Mouse (Mus musculus) hindbrain, embryonic 15.5 days (tissue): ENCODE measurements at regions not wholly inside any gene's neighbourhood (a gene's known extent, or its start where the extent isn't known, plus 50 kb on each side); places are given as distances from the start of the nearest gene placed in this dataset.
A peak's percentile ranks its signal among the peaks of the same experiment; 100 is the strongest.
"Not testable (repeated sequence)": the region's sequence is repeated elsewhere in the genome, so short reads cannot be mapped to it uniquely, and the experiment has no call there.

Experiments used
- ATAC-seq: fragments of 200-750 bp; cut with Nextera tagmentation; 2 replicates; pipeline ENCODE4 v1.8.0; 2017; ENCODE audit warnings: low read depth, moderate number of reproducible peaks, moderate TSS enrichment; ENCODE audit not compliant: low FRiP score
- H3K27ac ChIP-seq: fragments of 300-500 bp; sonication (generic); replicated peaks from 2 replicates; pipeline ENCODE4 v1.5.1; 2015; ENCODE audit warnings: mild to moderate bottlenecking, inconsistent platforms
- H3K27me3 ChIP-seq: fragments of 300-500 bp; sonication (generic); 2 replicates; pipeline ENCODE4 v1.6.1; 2015; ENCODE audit warnings: control low read depth, inconsistent platforms
- H3K36me3 ChIP-seq: fragments of 300-500 bp; sonication (generic); 2 replicates; pipeline ENCODE4 v1.6.1; 2015; ENCODE audit warnings: control low read depth, inconsistent platforms
- H3K4me1 ChIP-seq: fragments of 300-500 bp; sonication (generic); replicated peaks from 2 replicates; pipeline ENCODE4 v1.6.1; 2015; ENCODE audit warnings: control low read depth, inconsistent platforms
- H3K4me2 ChIP-seq: fragments of 300-500 bp; sonication (generic); 2 replicates; pipeline ENCODE4 v1.6.1; 2015; ENCODE audit warnings: moderate library complexity, mild to moderate bottlenecking, inconsistent platforms
- H3K4me3 ChIP-seq: fragments of 300-500 bp; sonication (generic); 2 replicates; pipeline ENCODE4 v1.5.1; 2015; ENCODE audit warnings: mild to moderate bottlenecking, inconsistent platforms
- H3K9ac ChIP-seq: fragments of 300-500 bp; sonication (generic); 2 replicates; pipeline ENCODE4 v1.6.1; 2015; ENCODE audit warnings: inconsistent platforms
- H3K9me3 ChIP-seq: fragments of 300-500 bp; sonication (generic); 2 replicates; pipeline ENCODE4 v1.6.1; 2016; ENCODE audit warnings: control low read depth, inconsistent platforms
- WGBS: fragments of 180-500 bp; shearing (Covaris S2); methylation state at CpG from one replicate; pipeline ENCODE4 v1.1.7; 2015; 5-methylcytosine and 5-hydroxymethylcytosine counted together

- WGBS, result 59% methylated on average over 5 of the region's 5 CpGs
- no peak overlapping the region for H3K4me2 ChIP-seq
- no peaks in the 10 kb centered on the region for H3K27me3 ChIP-seq
- H3K36me3 ChIP-seq, result no peaks in the 10 kb centered on the region
- ATAC-seq, result no peak
- no peak overlapping the region for H3K4me3 ChIP-seq
- no peaks in the 10 kb centered on the region for H3K4me1 ChIP-seq
- no peak overlapping the region for H3K9ac ChIP-seq
- no peaks in the 10 kb centered on the region for H3K9me3 ChIP-seq
- H3K27ac ChIP-seq, result no peak overlapping the region
Measured at GRCm38 (mm10) chr3:44122311-44122710, 1255.9 kb upstream of the Pcdh10 start.

GRCm38 (mm10) chr3:44130657-44131056, 1247.5 kb upstream of the Pcdh10 start:
- WGBS, result 76% methylated on average over 1 of the region's 1 CpGs
- Histone ChIP-seq H3K9ac (no peak overlapping the region), H3K27me3 (no peaks in the 10 kb centered on the region), H3K4me2 (no peak overlapping the region), H3K27ac (no peak overlapping the region), H3K4me3 (no peak overlapping the region), H3K9me3 (no peaks in the 10 kb centered on the region), H3K36me3 (no peaks in the 10 kb centered on the region), H3K4me1 (no peaks in the 10 kb centered on the region)
- ATAC-seq, result peak; percentile 48; the same call in 1 of the 2 replicates

GRCm38 (mm10) chr3:44154526-44154925, 1223.7 kb upstream of the Pcdh10 start:
- Histone ChIP-seq H3K4me3 (no peak overlapping the region), H3K36me3 (no peaks in the 10 kb centered on the region), H3K9me3 (no peaks in the 10 kb centered on the region), H3K4me1 (no peaks in the 10 kb centered on the region), H3K9ac (no peak overlapping the region), H3K27me3 (no peaks in the 10 kb centered on the region), H3K27ac (no peak overlapping the region), H3K4me2 (no peak overlapping the region)
- WGBS, result 49% methylated on average over 1 of the region's 1 CpGs
- ATAC-seq, result no peak

GRCm38 (mm10) chr3:44199876-44200275, 1178.3 kb upstream of the Pcdh10 start:
- not testable (repeated sequence) for H3K4me3 ChIP-seq, ATAC-seq, H3K27ac ChIP-seq, H3K27me3 ChIP-seq, H3K9me3 ChIP-seq, H3K36me3 ChIP-seq, H3K4me1 ChIP-seq, H3K4me2 ChIP-seq, H3K9ac ChIP-seq
- 91% methylated on average over 6 of the region's 6 CpGs for WGBS

- H3K4me1 ChIP-seq, H3K4me3 ChIP-seq, ATAC-seq, H3K36me3 ChIP-seq, H3K27ac ChIP-seq, H3K27me3 ChIP-seq, H3K9ac ChIP-seq, H3K9me3 ChIP-seq, H3K4me2 ChIP-seq: not testable (repeated sequence)
- WGBS, result 94% methylated on average over 8 of the region's 8 CpGs
Measured at GRCm38 (mm10) chr3:44237532-44237931, 1140.7 kb upstream of the Pcdh10 start.
